Mouse (Mus musculus) midbrain, postnatal 0 days (tissue): ENCODE measurements around the gene Klf7. TPM values are rescaled to one million over a fixed set of nuclear protein-coding genes. Genes with fewer than 3 reads are reported as not detected.

Source experiments
- ATAC-seq: fragments of 200-750 bp; cut with Nextera tagmentation; 2 replicates; pipeline ENCODE4 v1.8.0; 2017; ENCODE audit warnings: moderate number of reproducible peaks, mild to moderate bottlenecking, moderate TSS enrichment, moderate library complexity; ENCODE audit not compliant: low FRiP score
- DNase-seq: peaks from one replicate; pipeline ENCODE4 v3.0.0-alpha.2; 2015; ENCODE audit warnings: low spot score
- H3K27ac ChIP-seq: fragments of 300-500 bp; sonication (generic); 2 replicates; pipeline ENCODE4 v1.5.1; 2014; ENCODE audit warnings: low read depth, mild to moderate bottlenecking, low read length, mixed read lengths
- H3K27me3 ChIP-seq: fragments of 300-500 bp; sonication (generic); 2 replicates; pipeline ENCODE4 v1.6.1; 2014; ENCODE audit warnings: low read length, control low read depth, mixed read lengths; ENCODE audit not compliant: insufficient read depth
- H3K36me3 ChIP-seq: fragments of 300-500 bp; sonication (generic); 2 replicates; pipeline ENCODE4 v1.6.1; 2014; ENCODE audit warnings: low read length, control low read depth, mixed read lengths; ENCODE audit not compliant: insufficient read depth
- H3K4me1 ChIP-seq: fragments of 300-500 bp; sonication (generic); 2 replicates; pipeline ENCODE4 v1.6.1; 2014; ENCODE audit warnings: mild to moderate bottlenecking, control low read depth, antibody characterized with exemption, low read length, mixed read lengths; ENCODE audit not compliant: insufficient read depth
- H3K4me2 ChIP-seq: fragments of 300-500 bp; sonication (generic); 2 replicates; pipeline ENCODE4 v1.6.1; 2014; ENCODE audit warnings: low read depth, mild to moderate bottlenecking, low read length, mixed read lengths; ENCODE audit not compliant: poor library complexity, severe bottlenecking
- H3K4me3 ChIP-seq: fragments of 300-500 bp; sonication (generic); 2 replicates; pipeline ENCODE4 v1.5.1; 2014; ENCODE audit warnings: low read depth, mild to moderate bottlenecking, low read length, moderate library complexity
- H3K9ac ChIP-seq: fragments of 300-500 bp; sonication (generic); replicated peaks from 2 replicates; pipeline ENCODE4 v1.6.1; 2014; ENCODE audit warnings: mild to moderate bottlenecking, low read length, moderate library complexity, mixed read lengths; ENCODE audit not compliant: poor library complexity, severe bottlenecking
- H3K9me3 ChIP-seq: fragments of 300-500 bp; sonication (generic); 2 replicates; pipeline ENCODE4 v1.6.1; 2016; ENCODE audit warnings: low read length, control low read depth
- CTCF ChIP-seq: IDR thresholded peaks from 2 replicates; pipeline ENCODE4 v1.5.1; 2016; ENCODE audit warnings: antibody characterized with exemption, mild to moderate bottlenecking
- WGBS: fragments of 180-500 bp; shearing (Covaris S2); extraction: QIAGEN DNeasy Blood & Tissue Kit; methylation state at CpG from one replicate; pipeline ENCODE4 v1.1.7; 2014; 5-methylcytosine and 5-hydroxymethylcytosine counted together
- polyA plus RNA-seq: library from polyadenylated mRNA; unstranded; fragments of >200 nt; fragmentation: Nextera tagmentation; extraction: Ambion mirVana; gene quantifications from 2 replicates; pipeline ENCODE4 v1.2.1, GENCODE M21; 2015
- total RNA-seq: library from RNA; depleted of rRNA; stranded (reverse); fragments of >200 nt; gene quantifications from 2 replicates; pipeline ENCODE4 v1.2.3, GENCODE M21; 2014

Gene Klf7
- total and polyA plus RNA-seq, 2 experiments from 2014 or later: 59.9 to 138 TPM

- Histone ChIP-seq H3K4me1 (peaks cover 8% of the 10 kb centered on the region; the same call in 1 of the 2 replicates), H3K9me3 (no peaks in the 10 kb centered on the region), H3K9ac (no peak overlapping the region), H3K4me3 (no peak overlapping the region), H3K27me3 (no peaks in the 10 kb centered on the region), H3K4me2 (no peak overlapping the region), H3K27ac (no peak overlapping the region), H3K36me3 (no peaks in the 10 kb centered on the region)
- ATAC-seq: peak; percentile 58
- DNase-seq: peak; percentile 72
- WGBS: 33% methylated on average over 17 of the region's 17 CpGs
- TF ChIP-seq CTCF: peak; percentile 41
These were observed 34.2 kb downstream of the Klf7 start for GRCm38 (mm10) chr1:64087657-64088603.

- Histone ChIP-seq H3K9me3 (no peaks in the 10 kb centered on the region), H3K27ac (no peak overlapping the region), H3K4me2 (no peak overlapping the region), H3K4me1 (peaks cover 8% of the 10 kb centered on the region; the same call in 1 of the 2 replicates), H3K9ac (no peak overlapping the region), H3K36me3 (no peaks in the 10 kb centered on the region), H3K4me3 (no peak overlapping the region), H3K27me3 (no peaks in the 10 kb centered on the region)
- ATAC-seq (no peak), DNase-seq (no peak)
- TF ChIP-seq CTCF: no peak
- 73% methylated on average over 4 of the region's 4 CpGs for WGBS
These were observed 36.2 kb downstream of the Klf7 start for GRCm38 (mm10) chr1:64085875-64086274.

GRCm38 (mm10) chr1:64085361-64085760 is 36.7 kb downstream of the Klf7 start:
- no peaks in the 10 kb centered on the region for H3K36me3 ChIP-seq
- WGBS: 77% methylated on average over 4 of the region's 4 CpGs
- H3K9me3 ChIP-seq: no peaks in the 10 kb centered on the region
- no peaks in the 10 kb centered on the region for H3K27me3 ChIP-seq
- H3K4me1 ChIP-seq: peaks cover 8% of the 10 kb centered on the region; the same call in 1 of the 2 replicates
- H3K4me3 ChIP-seq: no peak overlapping the region
- no peak overlapping the region for H3K9ac ChIP-seq
- no peak for DNase-seq
- no peak overlapping the region for H3K27ac ChIP-seq
- no peak for TF ChIP-seq CTCF
- H3K4me2 ChIP-seq: no peak overlapping the region
- no peak for ATAC-seq

GRCm38 (mm10) chr1:64084706-64085105 is 37.4 kb downstream of the Klf7 start:
- 87% methylated on average over 3 of the region's 3 CpGs for WGBS
- no peak overlapping the region for H3K9ac ChIP-seq
- H3K4me2 ChIP-seq: no peak overlapping the region
- DNase-seq: no peak
- no peak for ATAC-seq
- no peak overlapping the region for H3K4me3 ChIP-seq
- no peak overlapping the region for H3K27ac ChIP-seq
- H3K9me3 ChIP-seq: no peaks in the 10 kb centered on the region
- H3K27me3 ChIP-seq: no peaks in the 10 kb centered on the region
- peaks cover 6% of the 10 kb centered on the region; the same call in 1 of the 2 replicates for H3K4me1 ChIP-seq
- H3K36me3 ChIP-seq: no peaks in the 10 kb centered on the region
- TF ChIP-seq CTCF: no peak

GRCm38 (mm10) chr1:64081791-64082190 is 40.3 kb downstream of the Klf7 start:
- Histone ChIP-seq H3K27ac (no peak overlapping the region), H3K9me3 (no peaks in the 10 kb centered on the region), H3K4me1 (no peaks in the 10 kb centered on the region)

GRCm38 (mm10) chr1:64081217-64081616 is 40.9 kb downstream of the Klf7 start:
- Histone ChIP-seq H3K27me3 (no peaks in the 10 kb centered on the region), H3K4me2 (no peak overlapping the region)
- 74% methylated on average over 2 of the region's 2 CpGs for WGBS

More at GRCm38 (mm10) chr1:64081791-64082190, 40.3 kb downstream of the Klf7 start:
- Histone ChIP-seq H3K4me2 (no peak overlapping the region), H3K27me3 (no peaks in the 10 kb centered on the region), H3K9ac (no peak overlapping the region), H3K36me3 (peaks cover 5% of the 10 kb centered on the region), H3K4me3 (no peak overlapping the region)
- no peak for ATAC-seq
- 86% methylated on average over 1 of the region's 1 CpGs for WGBS
- TF ChIP-seq CTCF: no peak
- DNase-seq: no peak

More at GRCm38 (mm10) chr1:64081217-64081616, 40.9 kb downstream of the Klf7 start:
- H3K36me3 ChIP-seq: peaks cover 5% of the 10 kb centered on the region
- no peak for TF ChIP-seq CTCF
- H3K9ac ChIP-seq: no peak overlapping the region
- ATAC-seq (no peak), DNase-seq (no peak)
- H3K4me1 ChIP-seq: no peaks in the 10 kb centered on the region
- no peaks in the 10 kb centered on the region for H3K9me3 ChIP-seq
- no peak overlapping the region for H3K27ac ChIP-seq
- no peak overlapping the region for H3K4me3 ChIP-seq
